Mouse (Mus musculus): ENCODE measurements around the gene Prkg1.

DNA sequence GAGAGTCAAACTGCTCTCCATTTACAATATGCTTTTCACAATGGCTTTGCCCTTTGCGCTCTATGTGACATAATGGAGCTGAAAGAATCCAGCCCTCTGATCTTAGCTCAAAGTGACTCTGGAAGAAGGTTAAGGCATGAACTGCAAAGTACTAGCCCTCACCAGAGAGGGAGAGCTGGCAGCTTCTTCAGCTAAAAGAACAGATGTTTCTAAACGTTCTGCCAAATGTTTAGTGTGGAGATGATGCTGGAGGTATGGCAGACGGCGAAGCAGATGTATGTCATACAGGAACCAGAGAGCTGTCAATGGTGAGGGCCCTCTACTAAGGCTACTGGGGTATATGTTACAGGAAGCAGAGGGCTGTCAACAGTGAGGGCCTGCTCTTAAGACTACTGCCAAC, 148.0 kb downstream of the Prkg1 start:
- TF ChIP-seq POLR2A (IDR thresholded peaks at IDR 0.05; ENCODE audit: extremely low read depth, insufficient read depth, low read length): no peak
- TF ChIP-seq CTCF (IDR thresholded peaks at IDR 0.05; ENCODE audit: low read depth, low read length): no peak
